Mouse (Mus musculus): ENCODE measurements around the gene Aldh16a1.

GRCm38 (mm10) chr7:45191161-45191560 lies 36.8 kb upstream of the Aldh16a1 start:
- no peak for TF ChIP-seq POLR2A (IDR thresholded peaks at IDR 0.05; ENCODE audit: low read depth, low read length)
- no peak for TF ChIP-seq CTCF (IDR thresholded peaks at IDR 0.05; ENCODE audit: borderline replicate concordance, insufficient read depth, low read length)
